In genomic region chr11:21433726-21434125, GRCm38 (mm10) we compare ENCODE assay signal across 8 mouse cellular contexts.
DNase-seq lines count a peak whose midpoint lies in the region; ATAC-seq and TF ChIP-seq lines count a peak whose summit lies in the region.
"Had no signal": no experiment of that assay in that cellular context is flagged by ENCODE, and none has a peak within 500 bp of the region (broad histone marks: within the 10 kb centered on the region; RNA-seq: fewer than 3 reads in every experiment).

No protein-coding gene starts in this region.

- H3K4me2 ChIP-seq in intestine, postnatal 0 days (replicated peaks; ENCODE audit: low read depth), result no peak overlapping the region
- H3K4me2 ChIP-seq: embryonic facial prominence, embryonic 12.5 days had no signal

- DNase-seq in kidney, postnatal 10 days, result peak; percentile 36
- no peak for DNase-seq in kidney, adult 11 months
- DNase-seq in adipocyte (ENCODE audit: low spot score), result peak; percentile 70
- no peak for DNase-seq in cerebellum, adult 9-11 months
- DNase-seq in ovary, postnatal 36 days (ENCODE audit: low spot score), result no peak

- TF ChIP-seq EP300 in ES-Bruce4 (IDR thresholded peaks at IDR 0.05; ENCODE audit: insufficient read depth, low read depth, low read length), result no peak

- H3K4me3 ChIP-seq in ES-Bruce4 (ENCODE audit: low read depth, low read length), result no peak overlapping the region
- no peak overlapping the region for H3K4me3 ChIP-seq in intestine, postnatal 0 days (ENCODE audit: low read depth, low read length)
- H3K4me3 ChIP-seq: embryonic facial prominence, embryonic 12.5 days had no signal

- no peaks in the 10 kb centered on the region for H3K4me1 ChIP-seq in ES-Bruce4 (ENCODE audit: control insufficient read depth, insufficient read depth, low read length)
- H3K4me1 ChIP-seq in intestine, postnatal 0 days (replicated peaks; ENCODE audit: control insufficient read depth, insufficient read depth, low read length), result no peaks in the 10 kb centered on the region
- H3K4me1 ChIP-seq: embryonic facial prominence, embryonic 12.5 days had no signal

- no peak for TF ChIP-seq POLR2A in ES-Bruce4 (IDR thresholded peaks at IDR 0.05; ENCODE audit: insufficient read depth, low read length)

- no peak overlapping the region for H3K9ac ChIP-seq in ES-Bruce4 (ENCODE audit: low read depth, poor library complexity, severe bottlenecking)
- no peak overlapping the region for H3K9ac ChIP-seq in intestine, postnatal 0 days (ENCODE audit: low read depth, low read length)
- H3K9ac ChIP-seq: embryonic facial prominence, embryonic 12.5 days had no signal

- 52% methylated on average over 2 of the region's 2 CpGs for WGBS in intestine, postnatal 0 days

- H3K27ac ChIP-seq in ES-Bruce4 (ENCODE audit: insufficient read depth, low read length), result no peak overlapping the region
- no peak overlapping the region for H3K27ac ChIP-seq in intestine, postnatal 0 days (ENCODE audit: low read depth, low read length)
- H3K27ac ChIP-seq: embryonic facial prominence, embryonic 12.5 days had no signal

- no peaks in the 10 kb centered on the region for H3K27me3 ChIP-seq in ES-Bruce4 (ENCODE audit: control insufficient read depth, insufficient read depth, low read length, poor library complexity, severe bottlenecking)
- no peaks in the 10 kb centered on the region for H3K27me3 ChIP-seq in intestine, postnatal 0 days (replicated peaks; ENCODE audit: control insufficient read depth, insufficient read depth, low read length)
- H3K27me3 ChIP-seq: embryonic facial prominence, embryonic 12.5 days had no signal

- no peaks in the 10 kb centered on the region for H3K36me3 ChIP-seq in ES-Bruce4 (ENCODE audit: control insufficient read depth, insufficient read depth, low read length, poor library complexity, severe bottlenecking)
- no peaks in the 10 kb centered on the region for H3K36me3 ChIP-seq in intestine, postnatal 0 days (ENCODE audit: control insufficient read depth, insufficient read depth)
- H3K36me3 ChIP-seq: embryonic facial prominence, embryonic 12.5 days had no signal

- peak; percentile 27 for TF ChIP-seq CTCF in ES-Bruce4 (IDR thresholded peaks at IDR 0.05; ENCODE audit: low read depth, low read length)
- peak; percentile 77 for TF ChIP-seq CTCF in intestine, postnatal 0 days (IDR thresholded peaks at IDR 0.05; ENCODE audit: low read depth)

- ATAC-seq in intestine, postnatal 0 days, result no peak

- no peaks in the 10 kb centered on the region for H3K9me3 ChIP-seq in ES-Bruce4 (replicated peaks; ENCODE audit: control insufficient read depth, insufficient read depth, low read length, poor library complexity, severe bottlenecking)
- H3K9me3 ChIP-seq in intestine, postnatal 0 days (ENCODE audit: control insufficient read depth), result no peaks in the 10 kb centered on the region
- H3K9me3 ChIP-seq: embryonic facial prominence, embryonic 12.5 days had no signal

Comparison
In these comparisons a context has a peak if more than half of its experiments do, and no peak if none do; other contexts are left out.
1. DNase-seq: peak in kidney, postnatal 10 days (single experiment) and adipocyte (single experiment); none in kidney, adult 11 months (single experiment), cerebellum, adult 9-11 months (single experiment) and ovary, postnatal 36 days (single experiment).